Mouse (Mus musculus) forelimb bud, embryonic 11.5 days (tissue): ENCODE results near the gene Olfr776.
"Not testable (repeated sequence)": the region's sequence is repeated elsewhere in the genome, so short reads cannot be mapped to it uniquely, and the experiment has no call there.

Source experiments
- DNase-seq: peaks from one replicate; pipeline ENCODE4 v3.0.0-alpha.2; 2012; ENCODE audit warnings: low read depth, low spot score

Olfr776 gene

DNA sequence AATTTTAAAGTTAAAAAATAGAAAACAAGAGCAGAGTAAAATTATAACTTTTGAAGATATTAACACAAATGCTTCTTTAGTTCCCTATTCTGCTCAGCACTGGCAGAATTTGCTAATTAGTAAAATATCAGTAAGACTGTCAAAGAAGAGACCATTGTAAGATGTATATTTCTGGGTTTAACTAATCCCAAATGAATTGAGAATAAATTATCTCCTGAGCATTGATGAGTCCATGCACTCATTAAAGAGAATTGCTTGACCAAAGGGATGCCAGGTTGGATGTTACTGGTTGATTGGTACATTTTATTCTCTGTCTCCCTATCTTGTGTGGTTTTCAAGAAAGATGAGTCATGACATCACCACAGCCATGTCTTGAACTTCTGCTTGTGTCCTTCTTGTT is at the start of gene Olfr776:
Gene Olfr776, plus strand, starts transcription at position 301 of the 400 bp plus-strand sequence.
- DNase-seq, result no peak

- DNase-seq, result no peak
These were observed 28.2 kb upstream of the Olfr776 start for GRCm38 (mm10) chr10:129230737-129231136.

DNA sequence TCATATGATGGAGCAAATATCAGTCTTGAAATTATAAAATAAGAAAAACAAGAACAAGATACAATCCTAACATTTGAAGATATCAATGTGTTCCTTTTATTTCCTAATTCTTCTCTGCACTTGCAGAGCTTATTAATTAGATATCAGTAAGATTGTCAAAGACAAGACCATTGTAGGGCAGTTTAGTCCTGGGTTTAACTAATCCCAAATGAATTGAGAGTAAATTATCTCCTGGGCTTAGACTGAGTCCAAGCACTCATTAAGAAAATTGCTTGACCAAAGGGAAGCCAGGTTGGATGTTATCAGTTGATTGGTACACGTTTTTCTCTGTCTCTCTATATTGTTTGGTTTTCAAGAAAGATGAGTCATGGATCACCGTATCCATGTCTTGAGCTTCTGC is 23.0 kb upstream of the Olfr776 start, which contains the start of gene Olfr774:
Gene Olfr774, plus strand, starts transcription at position 301 of the 400 bp plus-strand sequence.
- no peak for DNase-seq

DNA sequence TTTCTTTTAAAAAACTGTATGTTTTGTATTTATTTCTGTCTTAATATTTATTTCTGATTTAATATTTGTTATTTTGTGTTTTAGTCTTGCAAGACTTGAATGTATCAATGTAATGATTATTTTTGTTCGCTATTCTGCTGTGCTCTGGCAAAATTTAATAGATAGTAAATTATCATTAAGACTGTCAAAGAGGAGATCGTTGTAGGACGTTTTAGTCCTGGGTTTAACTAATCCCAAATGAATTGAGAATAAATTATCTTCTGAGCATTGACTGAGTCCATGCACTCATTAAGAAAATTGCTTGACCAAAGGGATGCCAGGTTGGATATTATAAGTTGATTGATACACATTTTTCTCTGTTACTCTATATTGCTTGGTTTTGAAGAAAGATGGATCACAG is 10.8 kb upstream of the Olfr776 start, which contains the start of gene Olfr775:
Gene Olfr775, plus strand, starts transcription at position 301 of the 400 bp plus-strand sequence.
- DNase-seq, result no peak

- DNase-seq, result no peak
These were observed 12.2 kb downstream of the Olfr776 start, which contains the start of gene Olfr777 for GRCm38 (mm10) chr10:129271081-129271535. TSS of gene Olfr777 (minus strand) at chr10:129271485.

- DNase-seq, result not testable (repeated sequence)
These were observed 54.0 kb downstream of the Olfr776 start for GRCm38 (mm10) chr10:129312973-129313372.

GRCm38 (mm10) chr10:129313521-129313920 is 54.6 kb downstream of the Olfr776 start:
- not testable (repeated sequence) for DNase-seq
